Mouse (Mus musculus): ENCODE measurements around the gene Ushbp1.

DNA sequence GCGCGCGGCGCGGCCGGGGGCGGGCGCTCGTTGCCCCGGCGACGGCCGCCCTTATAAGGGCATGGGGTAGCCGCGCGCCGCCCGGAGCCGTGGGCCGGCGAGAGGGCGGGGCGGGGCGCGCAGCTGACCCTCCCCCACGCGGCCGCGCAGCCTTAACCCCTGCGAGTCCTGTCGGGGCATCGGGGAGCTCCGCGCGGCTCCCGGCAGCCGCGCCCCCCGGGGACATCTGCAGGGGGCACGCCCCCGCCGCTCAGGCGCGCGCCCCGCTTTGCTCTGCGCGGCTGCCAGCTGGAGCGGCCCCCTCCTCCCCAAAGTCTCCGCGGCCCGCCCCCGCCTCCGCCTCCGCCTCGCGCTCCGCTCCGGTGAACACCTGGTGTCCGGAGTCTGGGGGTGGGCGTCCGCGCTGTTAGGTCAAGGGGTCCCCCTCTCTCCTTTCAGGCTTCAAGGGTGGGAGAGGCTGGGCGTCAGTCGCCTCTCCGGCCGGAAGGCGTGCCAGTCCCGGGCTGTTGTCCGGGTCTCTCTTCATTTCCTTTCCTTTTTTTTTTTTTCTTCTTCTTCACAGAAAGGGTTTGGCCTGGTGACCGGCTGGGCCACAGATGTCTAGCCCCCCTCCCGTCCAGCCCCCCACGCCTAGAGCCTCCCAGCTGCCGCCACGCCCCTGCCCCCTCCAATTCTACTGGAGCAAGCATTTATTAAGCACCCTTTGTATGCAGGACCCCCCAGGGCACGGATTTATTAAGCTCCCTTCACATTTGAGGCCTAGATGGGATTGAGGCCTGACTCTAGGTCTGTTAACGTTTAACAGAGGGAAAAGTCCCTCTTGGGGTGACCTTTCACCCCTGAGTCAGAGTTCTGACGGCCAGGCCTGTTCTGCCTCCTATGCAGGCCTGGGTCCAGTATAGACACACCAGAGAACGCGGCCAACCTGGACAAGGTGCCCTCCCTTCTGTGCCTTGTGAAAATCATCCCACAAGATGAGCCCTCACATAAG, 13.3 kb downstream of the Ushbp1 start:
- TF ChIP-seq CTCF (IDR thresholded peaks at IDR 0.05; ENCODE audit: low read depth) (no peak), EP300 (IDR thresholded peaks at IDR 0.05; ENCODE audit: low read depth) (no peak)

Data from liver, embryonic 14.5 days (tissue).